ENCODE assay signal across 30 mouse cellular contexts in the genomic region with DNA sequence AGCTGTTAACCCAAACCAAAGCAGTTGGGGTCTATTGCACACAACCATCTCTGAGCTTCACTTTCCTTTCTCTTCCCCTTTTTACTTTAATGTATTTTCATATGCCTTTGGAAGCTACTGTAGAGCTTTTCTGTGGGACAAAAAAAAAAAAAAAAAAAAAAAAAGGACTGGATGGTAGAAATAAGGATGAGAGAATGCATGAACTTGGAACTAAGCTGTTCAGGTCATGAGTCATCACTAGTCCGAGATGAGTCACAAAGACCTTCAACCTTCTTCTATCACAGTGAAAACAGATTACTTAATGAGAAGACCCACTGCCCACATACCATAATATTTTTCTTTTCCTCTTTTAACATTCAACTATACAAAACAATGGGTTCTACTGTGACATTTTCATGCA. TPM values are rescaled to one million over a fixed set of nuclear protein-coding genes. Genes with fewer than 3 reads are reported as not detected.
DNase-seq lines count a peak whose midpoint lies in the region; ATAC-seq lines count a peak whose summit lies in the region.
"Had no signal": no experiment of that assay in that cellular context is flagged by ENCODE, and none has a peak within 500 bp of the region (broad histone marks: within the 10 kb centered on the region; RNA-seq: fewer than 3 reads in every experiment).

No protein-coding gene starts in this region.

- DNase-seq in heart, embryonic 10.5 days (ENCODE audit: low spot score): no peak
- DNase-seq in 416B (ENCODE audit: low read depth): peak; percentile 43
- no peak for DNase-seq in lung, postnatal 36 days
- no peak for DNase-seq in kidney, postnatal 36 days
- DNase-seq: adrenal gland, postnatal 25 days; B cell, adult 2 months; cerebellum, adult 11-12 months; cerebellum, adult 8-10 months; cerebellum, postnatal 10 days; cerebellum, postnatal 36 days; embryo, embryonic 11 days; gastrocnemius, postnatal 10 days; gastrocnemius, postnatal 36 days; heart, postnatal 10 days; heart, postnatal 4 days; kidney, adult 18-20 months had no signal

- no peak overlapping the region for H3K4me3 ChIP-seq in heart, embryonic 12.5 days
- H3K4me3 ChIP-seq in heart, embryonic 10.5 days: no peak overlapping the region
- H3K4me3 ChIP-seq: embryonic facial prominence, embryonic 10.5 days; embryonic facial prominence, embryonic 13.5 days; erythroblast, embryonic 14.5 days; forebrain, embryonic 13.5 days had no signal

- H3K27me3 ChIP-seq in heart, embryonic 12.5 days (replicated peaks): no peaks in the 10 kb centered on the region
- H3K27me3 ChIP-seq in heart, embryonic 10.5 days (ENCODE audit: insufficient read depth, poor library complexity, severe bottlenecking): no peaks in the 10 kb centered on the region
- H3K27me3 ChIP-seq: forebrain, embryonic 13.5 days had no signal

- ATAC-seq in heart, embryonic 12.5 days (ENCODE audit: insufficient number of reproducible peaks, low FRiP score): 0 out of 2 replicates have a peak, but pooled peaks have one; percentile 38
- ATAC-seq in CD4-positive, CD25-positive, alpha-beta regulatory T cell, adult 4 months: peak; percentile 29
- ATAC-seq: forebrain, embryonic 13.5 days; forebrain, embryonic 16.5 days; hindbrain, postnatal 0 days; inflammation-experienced regulatory T-cells, adult 6 months; intestine, embryonic 16.5 days; Patski had no signal

- H3K9me3 ChIP-seq in heart, embryonic 12.5 days (replicated peaks): no peaks in the 10 kb centered on the region
- no peaks in the 10 kb centered on the region for H3K9me3 ChIP-seq in heart, embryonic 10.5 days
- H3K9me3 ChIP-seq: embryonic facial prominence, embryonic 10.5 days; embryonic facial prominence, embryonic 13.5 days; forebrain, embryonic 13.5 days; G1E had no signal

- WGBS in heart, embryonic 12.5 days: 33% methylated on average over 1 of the region's 1 CpGs
- 46% methylated on average over 1 of the region's 1 CpGs for WGBS in heart, embryonic 10.5 days

- H3K9ac ChIP-seq in heart, embryonic 12.5 days: no peak overlapping the region
- H3K9ac ChIP-seq: embryonic facial prominence, embryonic 13.5 days; forebrain, embryonic 13.5 days; hindbrain, embryonic 14.5 days had no signal

- no peak overlapping the region for H3K27ac ChIP-seq in heart, embryonic 12.5 days (ENCODE audit: poor library complexity, severe bottlenecking)
- no peak overlapping the region for H3K27ac ChIP-seq in heart, embryonic 10.5 days
- H3K27ac ChIP-seq: embryonic facial prominence, embryonic 10.5 days; embryonic facial prominence, embryonic 13.5 days; forebrain, embryonic 13.5 days; hindbrain, embryonic 14.5 days; hindbrain, postnatal 0 days had no signal

- H3K4me1 ChIP-seq in heart, embryonic 12.5 days (replicated peaks): peaks cover 13% of the 10 kb centered on the region
- peaks cover 24% of the 10 kb centered on the region for H3K4me1 ChIP-seq in heart, embryonic 10.5 days

- no peak overlapping the region for H3K4me2 ChIP-seq in heart, embryonic 12.5 days
- H3K4me2 ChIP-seq: embryonic facial prominence, embryonic 13.5 days; forebrain, embryonic 13.5 days; hindbrain, embryonic 14.5 days had no signal

- peaks cover 2% of the 10 kb centered on the region; the same call in 1 of the 2 replicates for H3K36me3 ChIP-seq in heart, embryonic 12.5 days
- H3K36me3 ChIP-seq in heart, embryonic 10.5 days: no peaks in the 10 kb centered on the region
- H3K36me3 ChIP-seq: embryonic facial prominence, embryonic 10.5 days; embryonic facial prominence, embryonic 13.5 days; G1E had no signal

RNA-seq across cellular contexts. Expression of a gene that starts 6.3 kb away (rescaled TPM):
- polyA plus RNA-seq in heart, embryonic 12.5 days (2016; fragmentation: Nextera tagmentation; extraction: Ambion mirVana): 11,986 and 12,061 TPM in 2 replicates
- 7,735 and 13,041 TPM in 2 replicates for polyA plus RNA-seq in heart, embryonic 10.5 days (2016; fragmentation: Nextera tagmentation; extraction: Ambion mirVana)
- polyA plus RNA-seq in CD4-positive, CD25-positive, alpha-beta regulatory T cell, adult 4 months (2017; shearing (Covaris generic)): not detected
- polyA plus RNA-seq: erythroblast, embryonic 14.5 days; G1E; inflammation-experienced regulatory T-cells, adult 6 months; Patski had no signal

RNA-seq across cellular contexts. Expression of a gene that starts 46.2 kb away (rescaled TPM):
- 0.10 TPM in 1 of 2 replicates, not detected in the other for polyA plus RNA-seq in heart, embryonic 12.5 days (2016; fragmentation: Nextera tagmentation; extraction: Ambion mirVana)
- not detected in 2 replicates for polyA plus RNA-seq in heart, embryonic 10.5 days (2016; fragmentation: Nextera tagmentation; extraction: Ambion mirVana)
- polyA plus RNA-seq in CD4-positive, CD25-positive, alpha-beta regulatory T cell, adult 4 months (2017; shearing (Covaris generic)): not detected
- polyA plus RNA-seq: erythroblast, embryonic 14.5 days; G1E; heart, embryonic 14.5 days; inflammation-experienced regulatory T-cells, adult 6 months; Patski had no signal

Comparison
In these comparisons a context has a peak if more than half of its experiments do, and no peak if none do; other contexts are left out.
1. RNA of a gene that starts 6.3 kb away (polyA plus RNA-seq): 11,986 to 12,061 TPM in heart, embryonic 12.5 days and 7,735 to 13,041 TPM in heart, embryonic 10.5 days; not detected in CD4-positive, CD25-positive, alpha-beta regulatory T cell, adult 4 months; every median in the first group is over 1,000 times any median in the second.